In genomic region chr5:112242361-112242778, GRCm38 (mm10) we compare ENCODE assay signal across 9 mouse cellular contexts. TPM values are rescaled to one million over a fixed set of nuclear protein-coding genes. Genes with fewer than 3 reads are reported as not detected.
DNase-seq lines count a peak whose midpoint lies in the region; ATAC-seq and TF ChIP-seq lines count a peak whose summit lies in the region.
"Had no signal": no experiment of that assay in that cellular context is flagged by ENCODE, and none has a peak within 500 bp of the region (broad histone marks: within the 10 kb centered on the region; RNA-seq: fewer than 3 reads in every experiment).

No protein-coding gene starts in this region.

- H3K4me1 ChIP-seq in bone marrow, adult 2 months (ENCODE audit: control insufficient read depth, insufficient read depth, low read length): 0 out of 2 replicates have a peak, but pooled peaks cover 3% of the 10 kb centered on the region

- H3K27ac ChIP-seq in bone marrow, adult 2 months (ENCODE audit: control insufficient read depth, insufficient read depth, low read depth, low read length, poor library complexity): peak overlapping the region; percentile 31

- TF ChIP-seq CTCF in bone marrow, adult 2 months (IDR thresholded peaks at IDR 0.05; ENCODE audit: control insufficient read depth, insufficient read depth, low read length): no peak

- no peak for TF ChIP-seq POLR2A in bone marrow, adult 2 months (IDR thresholded peaks at IDR 0.05; ENCODE audit: borderline replicate concordance, control insufficient read depth, low read depth, low read length)

- peak; percentile 51 to 66 for DNase-seq in CD8-positive naive resting alpha-beta T cell, adult 2 months (ENCODE audit: low read depth in 2 of 2, low spot score in 2 of 2)
- peak; percentile 62 for DNase-seq in kidney, adult 18-20 months
- peak; percentile 86 for DNase-seq in lung, postnatal 10 days
- DNase-seq in layer of hippocampus, postnatal 36 days: no peak
- no peak for DNase-seq in retina, postnatal 1 day

- ATAC-seq in erythroblast, adult 5-6 weeks (replicated peaks; ENCODE audit: low FRiP score, poor library complexity, severe bottlenecking): no peak
- no peak for ATAC-seq in frontal cortex, adult (ENCODE audit: low TSS enrichment)
- ATAC-seq: hindbrain, embryonic 16.5 days had no signal

- no peak overlapping the region for H3K4me3 ChIP-seq in bone marrow, adult 2 months (replicated peaks; ENCODE audit: control insufficient read depth, low read depth, low read length)

- 5% methylated on average over 5 of the region's 5 CpGs for WGBS in bone marrow, adult 2 months

RNA-seq across cellular contexts. Expression of gene Cryba4, which starts 9.9 kb away (rescaled TPM):
- 3.4 TPM in 1 of 2 replicates, not detected in the other for polyA plus RNA-seq in bone marrow, adult 2 months (2011; ENCODE audit: insufficient read depth, insufficient read length, low replicate concordance, missing spikeins)
- under 1 TPM in 1 of 2 experiments, not detected in 1; 0.97 TPM for total RNA-seq in layer of hippocampus, postnatal 36 days (2021)
- total RNA-seq in erythroblast, adult 5-6 weeks (2015; ENCODE audit: low replicate concordance): 3.3 TPM in 1 of 2 replicates, not detected in the other
- not detected in 2 replicates for total RNA-seq in erythroblast, adult 5-6 weeks (2017; ENCODE audit: low replicate concordance)

RNA-seq across cellular contexts. Expression of gene Crybb1, which starts 13.2 kb away (rescaled TPM):
- not detected in 2 replicates for polyA plus RNA-seq in bone marrow, adult 2 months (2011; ENCODE audit: insufficient read depth, insufficient read length, low replicate concordance, missing spikeins)
- 1 to 10 TPM; 4.9 to 6.6 TPM for total RNA-seq in layer of hippocampus, postnatal 36 days (2021)
- not detected in 2 replicates for total RNA-seq in erythroblast, adult 5-6 weeks (2015; ENCODE audit: low replicate concordance)
- not detected in 2 replicates for total RNA-seq in erythroblast, adult 5-6 weeks (2017; ENCODE audit: low replicate concordance)

RNA-seq across cellular contexts. Expression of gene Tpst2, which starts 34.1 kb away (rescaled TPM):
- polyA plus RNA-seq in bone marrow, adult 2 months (2011; ENCODE audit: insufficient read depth, insufficient read length, low replicate concordance, missing spikeins): 27.4 and 43.3 TPM in 2 replicates
- 10 to 100 TPM; 37.1 to 43.4 TPM for total RNA-seq in layer of hippocampus, postnatal 36 days (2021)
- total RNA-seq in erythroblast, adult 5-6 weeks (2015; ENCODE audit: low replicate concordance): 11.7 and 14.0 TPM in 2 replicates
- total RNA-seq in erythroblast, adult 5-6 weeks (2017; ENCODE audit: low replicate concordance): 5.0 and 6.4 TPM in 2 replicates

Comparison
In these comparisons a context has a peak if more than half of its experiments do, and no peak if none do; other contexts are left out.
1. DNase-seq: peak in CD8-positive naive resting alpha-beta T cell, adult 2 months (2 of 2), kidney, adult 18-20 months (single experiment) and lung, postnatal 10 days (single experiment); none in layer of hippocampus, postnatal 36 days (0 of 2) and retina, postnatal 1 day (single experiment).
2. RNA of gene Crybb1, which starts 13.2 kb away (total RNA-seq): 4.9 to 6.6 TPM in layer of hippocampus, postnatal 36 days; not detected in erythroblast, adult 5-6 weeks; every median in the first group is over 4 times any median in the second.